Comparison of ENCODE assay signal across 20 mouse cellular contexts in genomic region chr10:61758904-61759303, GRCm38 (mm10). TPM values are rescaled to one million over a fixed set of nuclear protein-coding genes. Genes with fewer than 3 reads are reported as not detected.
DNase-seq lines count a peak whose midpoint lies in the region; ATAC-seq and TF ChIP-seq lines count a peak whose summit lies in the region.
"Had no signal": no experiment of that assay in that cellular context is flagged by ENCODE, and none has a peak within 500 bp of the region (broad histone marks: within the 10 kb centered on the region; RNA-seq: fewer than 3 reads in every experiment).

No protein-coding gene starts in this region.

- no peaks in the 10 kb centered on the region for H3K79me2 ChIP-seq in heart, adult 2 months (replicated peaks; ENCODE audit: control insufficient read depth, insufficient read depth, low read length)

- no peak overlapping the region for H3K4me2 ChIP-seq in heart, embryonic 16.5 days (ENCODE audit: low read depth, low read length)
- H3K4me2 ChIP-seq: midbrain, embryonic 13.5 days had no signal

- H3K36me3 ChIP-seq in heart, adult 2 months (ENCODE audit: control insufficient read depth, insufficient read depth, low read length): no peaks in the 10 kb centered on the region
- peaks cover 5% of the 10 kb centered on the region; the same call in 1 of the 2 replicates for H3K36me3 ChIP-seq in heart, embryonic 16.5 days (ENCODE audit: control insufficient read depth, insufficient read depth)

- 95% methylated on average over 2 of the region's 2 CpGs for WGBS in heart, adult 2 months
- WGBS in heart, embryonic 16.5 days: 99% methylated on average over 2 of the region's 2 CpGs

- peaks cover 3% of the 10 kb centered on the region; the same call in 1 of the 2 replicates for H3K4me1 ChIP-seq in heart, adult 2 months (ENCODE audit: control insufficient read depth, insufficient read depth, low read length)
- H3K4me1 ChIP-seq in heart, embryonic 16.5 days (ENCODE audit: control insufficient read depth, insufficient read depth, low read length): peaks cover 31% of the 10 kb centered on the region
- H3K4me1 ChIP-seq in embryonic fibroblast, embryonic 13.5 days (ENCODE audit: control insufficient read depth, insufficient read depth, low read length): peaks cover 6% of the 10 kb centered on the region
- H3K4me1 ChIP-seq: midbrain, embryonic 13.5 days had no signal

- TF ChIP-seq CTCF in heart, adult 2 months (IDR thresholded peaks at IDR 0.05): no peak
- no peak for TF ChIP-seq CTCF in embryonic fibroblast, embryonic 13.5 days (IDR thresholded peaks at IDR 0.05; ENCODE audit: borderline replicate concordance, insufficient read depth, low read length)

- H3K27ac ChIP-seq in heart, adult 2 months: peak overlapping the region; percentile 78
- H3K27ac ChIP-seq in heart, embryonic 16.5 days (ENCODE audit: low read length): peak overlapping the region; percentile 98
- H3K27ac ChIP-seq in embryonic fibroblast, embryonic 13.5 days (ENCODE audit: insufficient read depth, low read length): peak overlapping the region; percentile 97
- H3K27ac ChIP-seq: forebrain, embryonic 10.5 days; midbrain, embryonic 13.5 days had no signal

- TF ChIP-seq POLR2A in heart, adult 2 months (IDR thresholded peaks at IDR 0.05; ENCODE audit: insufficient read depth, low read depth, low read length): no peak
- TF ChIP-seq POLR2A in embryonic fibroblast, embryonic 13.5 days (IDR thresholded peaks at IDR 0.05; ENCODE audit: low read depth, low read length): no peak

- intact Hi-C loops in heart, adult 2 months (cut with DNase I): no loop called here
- intact Hi-C loops in heart, postnatal 10 days (cut with DNase I): no loop called here
- intact Hi-C loops in heart, postnatal 36 days (cut with DNase I): no loop called here

- no peak for ATAC-seq in heart, embryonic 16.5 days (replicated peaks; ENCODE audit: extremely low read depth, insufficient read depth, low FRiP score)
- ATAC-seq: forebrain, postnatal 0 days; hindbrain, embryonic 16.5 days; midbrain, embryonic 13.5 days had no signal

- no peak for DNase-seq in heart, adult 2 months
- DNase-seq in heart, postnatal 10 days: no peak
- no peak for DNase-seq in heart, postnatal 36 days
- DNase-seq in 3T3-L1 (ENCODE audit: low read depth, low spot score): peak; percentile 14
- DNase-seq in urinary bladder, adult 2 months (ENCODE audit: low spot score): no peak
- no peak for DNase-seq in T-cell, adult 2 months (ENCODE audit: low spot score)
- DNase-seq: cerebellum, adult 2 months; cerebellum, postnatal 36 days; forebrain, postnatal 0 days; kidney, adult 11 months; kidney, postnatal 10 days; lung, postnatal 10 days; right cerebral cortex, postnatal 14 days had no signal

- no peaks in the 10 kb centered on the region for H3K27me3 ChIP-seq in heart, adult 2 months (ENCODE audit: control insufficient read depth, insufficient read depth, low read length)
- H3K27me3 ChIP-seq in heart, embryonic 16.5 days (ENCODE audit: control insufficient read depth, insufficient read depth, low read length): no peaks in the 10 kb centered on the region
- H3K27me3 ChIP-seq: CH12.LX had no signal

- no peak overlapping the region for H3K4me3 ChIP-seq in heart, adult 2 months
- no peak overlapping the region for H3K4me3 ChIP-seq in heart, embryonic 16.5 days (ENCODE audit: low read length)
- no peak overlapping the region for H3K4me3 ChIP-seq in embryonic fibroblast, embryonic 13.5 days (ENCODE audit: insufficient read depth, low read length)
- H3K4me3 ChIP-seq: forebrain, embryonic 10.5 days; midbrain, embryonic 13.5 days had no signal

- H3K9me3 ChIP-seq in heart, embryonic 16.5 days (replicated peaks; ENCODE audit: control insufficient read depth, low read length): no peaks in the 10 kb centered on the region
- H3K9me3 ChIP-seq: forebrain, embryonic 10.5 days; midbrain, embryonic 13.5 days had no signal

- H3K9ac ChIP-seq in heart, adult 2 months (ENCODE audit: low read depth, low read length): no peak overlapping the region
- no peak overlapping the region for H3K9ac ChIP-seq in heart, embryonic 16.5 days (ENCODE audit: low read length)
- H3K9ac ChIP-seq: forebrain, postnatal 0 days; midbrain, embryonic 13.5 days had no signal

- no peak for TF ChIP-seq EP300 in heart, adult 2 months (IDR thresholded peaks at IDR 0.05; ENCODE audit: insufficient read depth, low read depth, low read length)

RNA-seq across cellular contexts. Expression of gene H2afy2, which starts 25.0 kb away (rescaled TPM):
- 1 to 10 TPM; 3.4 to 4.7 TPM for total RNA-seq in heart, adult 2 months (2021)
- polyA plus RNA-seq in heart, adult 2 months (2012; rRNA removed): 4.2 and 4.6 TPM in 2 replicates
- total RNA-seq in heart, postnatal 10 days (2021): 10 to 100 TPM; 10.7 to 12.7 TPM
- 44.2 and 44.5 TPM in 2 replicates for polyA plus RNA-seq in heart, embryonic 16.5 days (2015; fragmentation: Nextera tagmentation; extraction: Ambion mirVana)
- total RNA-seq in heart, postnatal 36 days (2021): 1 to 10 TPM; 3.6 to 5.7 TPM
- 27.4 and 41.2 TPM in 2 replicates for polyA plus RNA-seq in embryonic fibroblast, embryonic 13.5 days (2011; ENCODE audit: insufficient read length, low read depth, missing spikeins)
- 19.5 and 20.0 TPM in 2 replicates for polyA plus RNA-seq in urinary bladder, adult 2 months (2012; rRNA removed)
- total RNA-seq: CH12.LX, MEL had no signal

RNA-seq across cellular contexts. Expression of gene Aifm2, which starts 43.8 kb away (rescaled TPM):
- 10 to 100 TPM; 24.6 to 28.9 TPM for total RNA-seq in heart, adult 2 months (2021)
- polyA plus RNA-seq in heart, adult 2 months (2012; rRNA removed): 32.9 and 39.5 TPM in 2 replicates
- 10 to 100 TPM; 36.0 to 52.5 TPM for total RNA-seq in heart, postnatal 10 days (2021)
- 26.0 and 27.1 TPM in 2 replicates for polyA plus RNA-seq in heart, embryonic 16.5 days (2015; fragmentation: Nextera tagmentation; extraction: Ambion mirVana)
- 10 to 100 TPM; 30.5 to 32.9 TPM for total RNA-seq in heart, postnatal 36 days (2021)
- 11.5 and 14.9 TPM in 2 replicates for polyA plus RNA-seq in embryonic fibroblast, embryonic 13.5 days (2011; ENCODE audit: insufficient read length, low read depth, missing spikeins)
- 188 and 194 TPM in 2 replicates for polyA plus RNA-seq in urinary bladder, adult 2 months (2012; rRNA removed)
